Mouse (Mus musculus) neural tube, embryonic 11.5 days (tissue): ENCODE data around the gene Fbxo24. TPM values are rescaled to one million over a fixed set of nuclear protein-coding genes. Genes with fewer than 3 reads are reported as not detected.

Experiments
- ATAC-seq: fragments of 200-750 bp; cut with Nextera tagmentation; 2 replicates; pipeline ENCODE4 v1.8.0; 2017; ENCODE audit warnings: moderate number of reproducible peaks, mild to moderate bottlenecking, moderate TSS enrichment, moderate library complexity; ENCODE audit not compliant: insufficient read depth, low FRiP score, low TSS enrichment
- DNase-seq: peaks from one replicate; pipeline ENCODE4 v3.0.0-alpha.2; 2015; ENCODE audit warnings: low spot score
- H3K27ac ChIP-seq: fragments of 300-500 bp; sonication (generic); 2 replicates; pipeline ENCODE4 v1.5.1; 2014; ENCODE audit warnings: low read depth, mild to moderate bottlenecking, low read length
- H3K27me3 ChIP-seq: fragments of 300-500 bp; sonication (generic); 2 replicates; pipeline ENCODE4 v1.6.1; 2014; ENCODE audit warnings: mild to moderate bottlenecking, low read length, mixed read lengths; ENCODE audit not compliant: control insufficient read depth, insufficient read depth
- H3K36me3 ChIP-seq: fragments of 300-500 bp; sonication (generic); 2 replicates; pipeline ENCODE4 v1.6.1; 2014; ENCODE audit warnings: mild to moderate bottlenecking, low read length, moderate library complexity, mixed read lengths; ENCODE audit not compliant: control insufficient read depth, insufficient read depth
- H3K4me1 ChIP-seq: fragments of 300-500 bp; sonication (generic); 2 replicates; pipeline ENCODE4 v1.6.1; 2014; ENCODE audit warnings: low read length, mixed read lengths; ENCODE audit not compliant: control insufficient read depth, insufficient read depth
- H3K4me2 ChIP-seq: fragments of 300-500 bp; sonication (generic); 2 replicates; pipeline ENCODE4 v1.6.1; 2014; ENCODE audit warnings: low read depth, mild to moderate bottlenecking, moderate library complexity
- H3K4me3 ChIP-seq: fragments of 300-500 bp; sonication (generic); 2 replicates; pipeline ENCODE4 v1.5.1; 2014; ENCODE audit warnings: low read depth, low read length
- H3K9ac ChIP-seq: fragments of 300-500 bp; sonication (generic); 2 replicates; pipeline ENCODE4 v1.6.1; 2014; ENCODE audit warnings: mild to moderate bottlenecking, low read length
- H3K9me3 ChIP-seq: fragments of 300-500 bp; sonication (generic); 2 replicates; pipeline ENCODE4 v1.6.1; 2016; ENCODE audit warnings: low read length; ENCODE audit not compliant: control insufficient read depth
- WGBS: fragments of 180-500 bp; shearing (Covaris S2); extraction: QIAGEN DNeasy Blood & Tissue Kit; methylation state at CpG from one replicate; pipeline ENCODE4 v1.1.7; 2014; 5-methylcytosine and 5-hydroxymethylcytosine counted together
- polyA plus RNA-seq: library from polyadenylated mRNA; unstranded; fragments of >200 nt; fragmentation: Nextera tagmentation; extraction: Ambion mirVana; gene quantifications from 2 replicates; pipeline ENCODE4 v1.2.1, GENCODE M21; 2014

The Fbxo24 gene
- polyA plus RNA-seq, 1 experiment from 2014 or later: 0.21 TPM

DNA sequence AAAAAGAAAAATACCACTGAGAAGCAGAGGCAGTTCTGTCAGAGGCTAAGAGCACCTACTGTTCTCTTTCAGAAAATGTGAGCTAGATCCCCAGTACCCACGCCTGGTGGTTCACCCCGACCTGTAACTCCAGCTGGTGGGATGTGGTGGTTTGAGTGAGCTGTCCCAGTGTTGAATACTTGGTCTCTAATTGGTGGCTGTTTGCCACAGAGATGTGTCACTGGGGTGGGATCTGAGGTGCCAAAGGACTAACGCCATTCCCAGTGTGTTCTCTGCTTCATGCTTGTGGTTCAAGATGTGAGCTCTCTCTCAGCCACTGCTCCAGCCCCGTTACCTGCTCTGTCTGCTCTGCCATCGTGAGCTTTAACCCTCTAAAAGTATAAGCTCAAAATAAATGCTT, 38.3 kb downstream of the Fbxo24 start:
- Histone ChIP-seq H3K9me3 (no peaks in the 10 kb centered on the region), H3K27me3 (no peaks in the 10 kb centered on the region), H3K4me3 (no peak overlapping the region), H3K4me1 (no peaks in the 10 kb centered on the region), H3K9ac (no peak overlapping the region), H3K36me3 (no peaks in the 10 kb centered on the region), H3K4me2 (no peak overlapping the region), H3K27ac (no peak overlapping the region)
- DNase-seq (no peak), ATAC-seq (no peak)
- 74% methylated on average over 5 of the region's 5 CpGs for WGBS

DNA sequence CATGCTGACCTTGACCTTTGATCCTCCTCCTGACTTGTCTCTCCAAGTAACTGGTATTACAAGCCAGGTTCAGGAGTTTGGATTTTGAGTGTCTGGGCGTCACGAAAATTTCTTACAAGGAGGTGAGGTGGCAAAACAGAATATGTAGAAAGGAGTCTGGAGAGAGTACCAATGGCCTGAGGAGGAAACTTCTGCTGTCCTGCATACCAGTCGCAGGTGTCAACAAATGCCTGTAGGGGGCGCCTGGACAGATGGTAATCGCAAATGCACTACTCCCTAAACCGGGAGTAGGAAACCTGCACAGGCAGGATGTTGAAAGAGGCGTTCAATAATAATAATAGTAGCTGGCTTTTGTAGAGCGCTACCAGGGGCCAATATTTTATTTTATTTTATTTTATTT, 43.8 kb downstream of the Fbxo24 start:
- WGBS: 33% methylated on average over 8 of the region's 8 CpGs
- no peak overlapping the region for H3K27ac ChIP-seq
- H3K9ac ChIP-seq: no peak overlapping the region
- no peak overlapping the region for H3K4me2 ChIP-seq
- H3K27me3 ChIP-seq: peaks cover 15% of the 10 kb centered on the region
- no peaks in the 10 kb centered on the region for H3K9me3 ChIP-seq
- H3K36me3 ChIP-seq: no peaks in the 10 kb centered on the region
- H3K4me1 ChIP-seq: no peaks in the 10 kb centered on the region
- no peak overlapping the region for H3K4me3 ChIP-seq
- no peak for ATAC-seq
- DNase-seq: peak; percentile 53

DNA sequence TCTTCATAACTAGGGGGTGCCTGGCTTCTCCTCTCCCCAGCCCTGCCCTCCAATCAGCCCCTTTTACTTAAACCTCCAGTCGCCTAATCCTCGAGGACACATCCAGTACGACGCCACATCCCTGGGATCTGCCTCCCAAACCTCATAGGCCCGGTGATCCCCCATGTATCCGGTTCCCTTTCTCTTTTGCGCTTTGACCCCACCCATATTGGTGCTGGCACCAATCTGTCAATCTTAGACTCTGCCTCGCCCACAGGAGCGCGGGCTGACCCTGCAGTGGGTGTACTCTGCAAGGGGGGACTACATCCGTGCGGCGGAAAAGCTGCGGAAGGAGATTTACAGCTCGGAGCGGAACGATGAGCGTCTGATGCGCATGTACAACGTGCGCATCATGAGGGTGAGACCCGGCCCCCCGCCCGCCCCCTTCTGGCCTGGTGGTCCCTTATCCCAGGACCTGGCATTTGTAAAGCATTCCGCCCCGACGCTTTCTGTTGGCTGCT, 45.1 kb downstream of the Fbxo24 start:
- DNase-seq: peak; percentile 69
- Histone ChIP-seq H3K36me3 (no peaks in the 10 kb centered on the region), H3K4me1 (no peaks in the 10 kb centered on the region), H3K27me3 (peaks cover 15% of the 10 kb centered on the region), H3K9ac (peak overlapping the region; percentile 39), H3K4me3 (peak overlapping the region; percentile 24), H3K9me3 (no peaks in the 10 kb centered on the region), H3K4me2 (peak overlapping the region; percentile 38), H3K27ac (no peak overlapping the region)
- peak; percentile 45 for ATAC-seq
- 22% methylated on average over 27 of the region's 27 CpGs for WGBS

DNA sequence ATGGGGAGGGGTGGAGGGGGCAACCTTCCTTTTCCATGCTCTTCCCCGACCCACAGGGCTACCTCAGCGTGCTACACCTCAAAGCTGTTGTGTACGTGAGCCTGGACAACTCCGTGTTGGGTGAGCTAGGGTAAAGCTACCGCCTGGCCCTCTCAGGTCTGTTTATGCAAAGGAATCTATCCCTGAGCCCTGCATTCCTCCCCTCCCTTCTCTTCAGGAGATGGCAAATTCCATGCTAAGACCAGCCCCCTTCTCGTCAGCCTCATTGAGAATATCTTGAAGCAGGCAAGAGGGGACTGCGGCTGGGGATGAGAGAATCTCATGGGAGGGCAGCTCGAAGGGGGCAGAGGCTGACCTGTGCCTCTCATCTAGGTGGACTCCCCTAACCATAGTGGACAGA, 46.1 kb downstream of the Fbxo24 start:
- WGBS: 37% methylated on average over 8 of the region's 8 CpGs
- peaks cover 15% of the 10 kb centered on the region for H3K27me3 ChIP-seq
- H3K27ac ChIP-seq: no peak overlapping the region
- H3K9me3 ChIP-seq: no peaks in the 10 kb centered on the region
- no peak overlapping the region for H3K4me3 ChIP-seq
- DNase-seq (no peak), ATAC-seq (no peak)
- H3K4me1 ChIP-seq: no peaks in the 10 kb centered on the region
- H3K9ac ChIP-seq: no peak overlapping the region
- no peak overlapping the region for H3K4me2 ChIP-seq
- H3K36me3 ChIP-seq: no peaks in the 10 kb centered on the region

DNA sequence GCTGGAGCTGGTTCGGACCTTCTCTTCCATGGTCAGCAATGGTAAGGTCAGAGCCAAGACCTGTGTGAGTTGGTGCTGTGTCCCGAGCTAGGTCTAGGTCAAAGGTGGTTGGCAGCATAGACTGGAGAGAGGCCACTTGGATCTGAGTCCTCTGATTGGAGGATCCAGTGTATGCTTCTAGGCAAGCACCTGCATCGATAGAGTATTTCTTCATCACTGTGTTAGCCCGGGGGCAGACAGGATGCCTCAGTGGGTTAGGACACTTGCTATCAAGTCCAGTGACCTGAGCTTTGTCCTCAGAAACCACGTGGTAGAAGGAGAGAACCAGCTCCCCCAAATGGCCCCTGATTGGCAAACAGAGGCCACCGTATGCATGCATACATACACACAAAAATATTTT, 48.6 kb downstream of the Fbxo24 start:
- ATAC-seq: no peak
- Histone ChIP-seq H3K27ac (no peak overlapping the region), H3K9ac (no peak overlapping the region), H3K9me3 (no peaks in the 10 kb centered on the region), H3K4me2 (no peak overlapping the region), H3K27me3 (peaks cover 15% of the 10 kb centered on the region), H3K4me1 (no peaks in the 10 kb centered on the region), H3K4me3 (no peak overlapping the region), H3K36me3 (no peaks in the 10 kb centered on the region)
- 81% methylated on average over 6 of the region's 6 CpGs for WGBS
- DNase-seq: no peak

DNA sequence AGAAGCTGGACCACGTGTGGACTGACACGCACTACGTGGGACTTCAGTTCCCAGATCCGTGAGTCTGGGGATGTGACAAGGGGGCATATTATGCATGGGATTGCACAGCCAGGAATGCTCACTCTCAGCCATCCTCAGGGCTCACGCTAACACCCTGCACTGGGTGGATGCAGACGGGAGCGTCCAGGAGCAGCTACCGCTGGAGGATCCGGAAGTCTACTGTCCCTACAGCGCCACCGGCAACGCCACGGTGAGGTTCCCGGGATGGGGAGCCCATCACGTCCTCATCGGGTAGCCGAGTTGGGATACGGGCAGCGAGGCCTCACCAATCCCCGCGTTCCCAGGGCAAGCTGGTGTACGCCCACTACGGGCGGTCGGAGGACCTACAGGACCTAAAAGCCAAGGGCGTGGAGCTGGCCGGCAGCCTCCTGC, 54.3 kb downstream of the Fbxo24 start:
- no peaks in the 10 kb centered on the region for H3K4me1 ChIP-seq
- peak; percentile 58 for DNase-seq
- 8% methylated on average over 27 of the region's 27 CpGs for WGBS
- ATAC-seq: no peak
- peak overlapping the region; percentile 45 for H3K4me2 ChIP-seq
- H3K4me3 ChIP-seq: peak overlapping the region; percentile 28
- H3K27ac ChIP-seq: no peak overlapping the region
- H3K9ac ChIP-seq: peak overlapping the region; percentile 47
- H3K27me3 ChIP-seq: peaks cover 2% of the 10 kb centered on the region; the same call in 1 of the 2 replicates
- no peaks in the 10 kb centered on the region for H3K9me3 ChIP-seq
- no peaks in the 10 kb centered on the region for H3K36me3 ChIP-seq

DNA sequence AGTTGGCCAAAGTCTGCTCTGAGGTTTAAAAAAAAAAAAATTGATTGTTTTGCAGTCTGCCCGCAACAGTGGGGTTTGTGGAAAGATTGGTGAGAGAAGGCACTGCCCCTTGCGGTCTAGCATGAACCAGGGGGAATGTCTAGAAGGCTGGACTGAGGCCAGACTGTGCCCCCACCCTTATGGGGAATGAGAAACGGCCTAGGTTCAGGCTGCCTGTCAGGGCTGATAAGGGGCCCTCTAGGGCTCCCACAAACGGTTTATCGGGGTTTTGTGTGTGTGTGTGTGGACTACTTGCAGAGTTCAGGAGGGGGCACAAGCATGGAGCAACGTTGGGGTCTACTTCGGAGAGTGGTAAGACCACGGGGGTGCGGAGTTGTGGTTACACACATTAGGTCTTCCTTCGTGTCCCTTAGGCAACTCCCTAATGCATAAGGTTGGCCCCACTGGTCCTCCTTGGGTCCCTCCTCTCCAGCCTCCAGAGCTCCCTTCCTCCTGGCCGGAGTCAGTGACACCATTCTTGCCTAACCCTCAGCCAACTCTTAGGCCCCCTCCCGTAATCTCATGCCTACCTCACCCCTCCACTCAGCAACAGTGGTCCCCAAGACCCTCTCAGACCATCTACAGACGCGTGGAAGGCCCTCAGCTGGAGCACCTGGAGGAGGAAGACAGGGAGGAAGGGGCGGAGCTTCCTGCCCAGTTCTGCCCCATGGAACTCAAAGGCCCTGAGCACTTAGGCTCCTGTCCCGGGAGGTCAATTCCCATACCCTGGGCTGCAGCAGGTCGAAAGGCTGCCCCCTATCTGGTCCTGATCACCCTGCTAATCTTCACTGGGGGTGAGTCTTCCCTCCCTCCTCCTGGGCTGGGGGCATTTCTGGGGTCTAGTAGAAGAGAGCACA, 57.9 kb downstream of the Fbxo24 start:
- no peak overlapping the region for H3K27ac ChIP-seq
- H3K4me2 ChIP-seq: no peak overlapping the region
- no peaks in the 10 kb centered on the region for H3K4me1 ChIP-seq
- H3K36me3 ChIP-seq: no peaks in the 10 kb centered on the region
- no peak overlapping the region for H3K9ac ChIP-seq
- no peak for ATAC-seq
- no peaks in the 10 kb centered on the region for H3K9me3 ChIP-seq
- 82% methylated on average over 17 of the region's 17 CpGs for whole genome bisulfite sequencing
- no peak for DNase-seq
- H3K27me3 ChIP-seq: peaks cover 2% of the 10 kb centered on the region; the same call in 1 of the 2 replicates
- H3K4me3 ChIP-seq: no peak overlapping the region

DNA sequence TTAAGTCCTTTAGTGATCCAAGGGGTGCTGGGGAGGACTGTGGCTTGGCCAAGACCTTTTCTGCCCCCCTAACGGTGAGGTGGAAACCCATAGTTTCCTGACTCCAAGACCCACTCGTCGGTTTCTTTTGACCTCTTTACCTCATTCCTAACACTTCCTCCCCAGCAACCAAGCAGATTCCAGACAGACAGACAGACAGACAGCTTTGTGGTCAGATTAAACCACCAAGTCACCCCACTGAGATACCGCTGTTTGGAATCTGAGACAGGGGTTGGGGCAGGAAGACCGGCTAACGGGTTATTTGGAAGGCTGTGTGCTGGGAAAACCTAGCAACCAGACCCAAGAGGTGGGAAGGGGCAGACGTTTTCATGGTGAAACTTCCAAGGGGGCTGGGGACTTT, 58.6 kb downstream of the Fbxo24 start:
- Histone ChIP-seq H3K27me3 (peaks cover 2% of the 10 kb centered on the region; the same call in 1 of the 2 replicates), H3K9me3 (no peaks in the 10 kb centered on the region), H3K9ac (no peak overlapping the region), H3K4me1 (no peaks in the 10 kb centered on the region), H3K36me3 (no peaks in the 10 kb centered on the region), H3K4me3 (no peak overlapping the region), H3K4me2 (no peak overlapping the region), H3K27ac (no peak overlapping the region)
- DNase-seq (no peak), ATAC-seq (no peak)
- 57% methylated on average over 7 of the region's 7 CpGs for WGBS

DNA sequence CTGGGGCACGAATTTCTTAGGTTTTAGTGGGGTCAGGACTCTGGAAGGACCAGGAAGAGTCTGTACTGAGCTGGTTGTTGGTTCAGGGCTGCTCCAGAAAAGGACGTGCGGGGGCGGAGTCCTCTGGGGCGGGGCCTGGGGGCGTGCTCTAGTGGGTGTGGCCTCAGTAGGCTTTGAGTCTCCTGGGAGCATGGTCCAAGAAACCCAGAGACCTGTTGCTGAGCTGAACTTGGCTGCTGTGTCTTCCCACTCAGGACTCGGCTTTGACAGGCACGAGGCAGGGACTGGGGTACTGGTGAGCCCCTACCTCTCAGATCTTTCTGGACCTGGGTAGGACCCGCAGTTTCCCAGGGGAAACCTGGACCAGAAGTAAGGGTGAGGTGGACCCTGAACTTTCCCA, 59.1 kb downstream of the Fbxo24 start, which contains the start of gene Tfr2:
TSS of gene Tfr2 (plus strand) at position 176 of the 400 bp plus-strand sequence.
- DNase-seq: no peak
- H3K4me3 ChIP-seq: no peak within 1 kb of the TSS

More for the DNA sequence above, 59.1 kb downstream of the Fbxo24 start, which contains the start of gene Tfr2:
- 0 out of 2 replicates have a peak, but pooled peaks cover 2% of the 10 kb centered on the region for H3K27me3 ChIP-seq
- 28% methylated on average over 9 of the region's 9 CpGs for WGBS
- H3K27ac ChIP-seq: no peak within 1 kb of the TSS
- no peak for ATAC-seq
- no peaks in the 10 kb centered on the region for H3K36me3 ChIP-seq
- H3K9me3 ChIP-seq: no peaks in the 10 kb centered on the region
- H3K4me1 ChIP-seq: no peaks in the 10 kb centered on the region
- no peak within 1 kb of the TSS for H3K4me2 ChIP-seq
- H3K9ac ChIP-seq: no peak within 1 kb of the TSS
